Mouse (Mus musculus) spleen, postnatal 14 days (tissue): ENCODE data around the gene Tjp1.
A peak's percentile ranks its signal among the peaks of the same experiment; 100 is the strongest.

ENCODE experiments used
- DNase-seq, 2 experiments: peaks; one replicate each; pipeline ENCODE4 v3.0.0; 2021 to 2022; ENCODE audit warnings: low spot score in 2 of 2

The Tjp1 gene

DNA sequence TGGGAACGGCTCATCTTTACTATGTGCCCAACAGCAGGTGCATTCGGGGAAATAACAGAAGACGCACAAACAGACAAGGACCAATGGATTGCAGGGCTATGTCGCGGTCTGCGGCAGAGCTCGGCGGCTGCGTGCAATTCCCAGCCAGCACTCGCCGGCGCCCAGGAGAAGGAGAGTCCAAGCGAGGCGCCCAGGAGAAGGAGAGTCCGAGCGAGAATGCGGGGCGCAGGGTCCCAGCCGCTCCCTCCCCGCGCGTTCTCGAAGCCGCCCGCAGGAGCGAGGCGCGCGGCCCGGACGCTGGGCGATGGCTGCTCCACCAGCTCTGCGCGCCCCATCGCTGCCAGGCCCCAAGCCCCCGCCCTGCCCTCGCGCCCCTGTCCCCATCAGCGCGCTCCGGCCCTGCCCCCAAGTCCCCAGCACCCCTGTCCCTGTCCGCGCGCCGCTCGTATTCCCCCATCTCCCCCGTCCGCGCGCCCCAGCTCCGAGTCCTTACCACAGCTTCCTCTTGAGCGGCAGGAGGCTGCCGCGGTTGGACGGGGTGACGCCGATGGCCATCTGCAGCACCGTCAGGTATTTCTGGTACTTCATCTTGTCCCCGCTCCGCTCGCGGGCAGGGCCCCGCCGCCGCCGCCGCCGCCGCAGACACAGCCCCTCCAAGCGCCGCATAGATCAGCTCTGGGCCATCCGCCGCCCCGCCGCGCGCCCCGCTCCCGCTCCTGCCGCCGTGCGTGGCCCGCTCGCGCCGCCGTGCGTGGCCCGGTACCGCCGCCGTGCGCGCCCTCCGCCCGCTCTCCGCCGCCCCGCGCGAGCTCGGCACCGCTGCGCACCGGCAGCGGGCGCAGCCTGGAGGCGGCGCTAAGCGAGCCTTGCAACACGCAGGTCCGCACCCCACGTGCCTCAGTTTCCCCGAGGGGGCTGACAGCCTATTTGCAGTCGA lies at the start of gene Tjp1:
TSS of gene Tjp1 (minus strand) at position 711 of the 937 bp plus-strand sequence.
- DNase-seq = no peak

DNA sequence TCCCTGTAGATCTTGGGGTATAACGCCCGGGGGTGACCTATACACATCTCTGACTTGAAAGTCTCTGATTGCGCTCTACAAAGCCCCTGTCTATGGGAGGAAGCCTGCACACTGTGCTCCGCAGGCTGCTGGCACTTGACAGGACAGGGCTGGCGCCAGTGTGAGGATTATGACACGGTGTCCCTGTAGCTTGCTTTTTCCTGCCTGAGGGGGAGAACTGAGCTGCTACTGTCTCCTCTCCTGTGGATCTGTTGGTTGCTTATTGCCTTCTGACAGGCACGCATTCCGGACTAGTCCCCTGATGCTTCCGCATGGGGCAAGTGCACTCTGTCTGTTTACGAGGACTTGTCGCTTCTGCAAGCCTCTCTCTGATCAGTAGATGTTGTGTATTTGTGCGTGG lies 49.5 kb upstream of the Tjp1 start:
- DNase-seq = no peak

DNA sequence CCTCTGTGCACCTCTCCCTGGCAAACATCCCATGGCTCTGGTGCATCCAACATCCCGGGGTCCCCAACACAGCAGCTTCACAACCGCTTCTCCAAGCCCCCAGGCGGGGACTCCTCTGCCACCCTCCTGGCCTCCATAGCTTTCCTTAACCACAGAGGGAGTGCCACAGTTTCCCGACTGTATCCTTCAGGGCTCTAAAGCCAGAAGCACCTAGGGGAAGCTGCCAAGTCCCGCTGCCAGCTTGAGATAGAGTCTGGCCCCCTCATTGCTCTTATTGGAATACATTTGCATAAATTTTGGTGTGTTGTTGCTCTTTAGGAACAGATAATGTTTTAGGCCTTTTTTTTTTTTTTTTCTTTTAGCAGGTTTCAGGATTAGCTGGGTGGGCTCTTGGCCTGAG lies 45.1 kb upstream of the Tjp1 start:
- no peak for DNase-seq

DNA sequence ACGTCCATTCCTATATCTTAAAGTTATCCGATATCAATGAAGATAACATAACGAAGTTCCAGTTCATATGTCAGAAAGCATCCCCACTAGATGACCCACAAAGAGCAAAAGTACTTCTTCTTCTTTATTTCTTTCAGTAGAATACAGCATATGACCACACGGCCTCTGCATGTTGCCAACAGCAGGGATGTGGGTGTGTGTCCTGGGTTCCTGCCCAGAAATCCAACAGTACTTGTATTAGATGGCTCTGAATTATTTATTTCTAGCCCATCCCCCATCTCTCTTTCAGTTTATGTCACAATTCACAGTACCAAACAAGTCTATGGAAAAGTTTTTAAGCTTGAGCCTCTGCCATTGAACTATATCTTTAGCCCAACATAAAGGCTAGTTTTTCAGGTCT lies 43.1 kb upstream of the Tjp1 start:
- no peak for DNase-seq

DNA sequence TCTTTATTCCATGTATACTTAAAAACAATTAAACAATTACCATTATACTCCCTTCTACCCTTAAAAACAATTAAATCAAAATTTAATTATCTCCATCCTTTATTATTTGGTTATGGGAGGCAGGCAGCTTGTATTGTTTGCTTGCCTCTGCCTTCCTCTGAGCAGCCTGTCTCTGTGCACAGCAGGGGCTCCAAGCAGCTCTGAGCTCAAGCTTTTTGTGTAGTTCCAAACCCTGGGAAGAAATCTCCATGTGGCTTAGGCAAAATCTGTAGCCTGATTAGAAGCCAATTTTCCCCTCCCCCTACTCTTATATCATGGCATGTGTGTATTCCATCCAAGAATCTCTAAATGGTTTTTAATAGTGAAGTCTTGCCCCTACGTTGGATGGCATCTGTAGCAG lies 28.4 kb upstream of the Tjp1 start:
- no peak for DNase-seq

DNA sequence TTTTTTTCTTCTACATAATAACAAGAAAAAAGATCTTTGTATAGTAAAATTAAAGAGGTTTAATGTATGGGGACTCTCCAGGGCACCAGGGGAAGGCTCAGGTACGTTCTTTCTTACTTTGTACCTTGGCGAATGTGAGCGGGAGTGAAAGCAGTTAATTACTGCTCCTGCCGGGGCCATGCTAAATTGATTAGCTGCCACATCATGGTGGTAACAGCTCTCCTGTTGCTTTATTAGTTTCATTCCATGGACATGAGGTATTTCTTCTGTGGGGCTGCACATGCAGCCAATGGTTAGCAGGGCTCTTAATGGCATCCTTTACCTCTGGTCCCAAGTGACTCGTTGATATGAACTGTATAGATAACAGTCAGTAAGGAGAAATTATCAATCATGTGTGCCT lies 18.2 kb upstream of the Tjp1 start:
- DNase-seq = no peak

DNA sequence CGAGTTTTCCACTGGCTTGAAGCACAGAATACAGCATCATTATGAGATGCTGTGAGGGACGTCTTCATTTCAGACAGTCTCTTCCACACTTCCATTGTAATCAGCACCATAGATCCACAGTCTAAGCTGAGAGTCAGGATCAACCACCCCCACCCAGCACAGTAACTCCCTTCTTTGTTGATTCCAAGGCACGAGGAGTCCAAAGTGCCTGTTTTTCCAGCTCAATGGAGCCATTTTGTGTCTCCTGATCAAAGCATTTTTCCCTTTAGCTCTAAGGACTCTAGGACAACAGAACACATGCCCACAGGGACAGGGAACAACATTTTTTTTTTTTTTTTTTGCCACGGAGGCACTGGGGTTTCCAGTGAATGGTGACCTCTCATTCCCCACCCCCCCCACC lies 5.1 kb upstream of the Tjp1 start:
- DNase-seq = no peak

DNA sequence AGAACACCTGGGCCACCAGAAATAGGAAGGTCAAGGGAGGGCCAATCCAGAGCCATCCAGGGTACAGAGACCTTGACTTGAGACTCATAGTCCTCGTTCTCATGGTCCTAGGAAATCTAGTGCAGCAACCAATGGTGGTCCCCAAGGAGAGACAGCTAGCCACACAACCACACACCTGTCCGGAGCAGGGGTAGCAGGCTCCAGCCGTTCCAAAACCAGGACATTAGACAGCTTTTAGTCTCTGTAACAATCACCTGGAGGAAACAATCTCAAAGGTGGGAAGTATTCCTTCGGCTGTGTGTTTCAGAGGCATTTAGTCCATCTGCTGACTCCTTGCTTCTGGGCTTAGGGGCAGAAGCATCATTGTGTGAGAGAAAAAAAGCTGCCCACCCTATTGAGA lies 4.5 kb downstream of the Tjp1 start:
- DNase-seq = no peak

DNA sequence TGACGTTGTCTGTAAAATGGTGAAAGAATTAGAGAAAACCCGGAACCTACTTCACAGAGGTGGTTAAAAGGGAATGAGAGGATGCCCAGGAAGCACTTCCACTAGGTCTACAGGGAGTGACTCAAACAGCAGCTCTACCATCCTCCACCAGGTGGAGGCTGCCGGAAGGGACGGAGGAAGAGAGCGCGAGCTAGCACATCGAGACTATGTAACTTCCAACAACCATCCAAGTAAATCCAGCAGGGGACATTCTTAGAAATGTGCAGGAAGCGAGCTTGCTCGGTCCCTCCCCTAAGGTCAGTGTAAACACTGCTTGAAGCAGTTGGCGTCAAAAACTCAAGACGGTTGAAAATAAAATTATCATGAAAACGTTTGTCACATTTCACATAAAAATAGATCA lies 5.1 kb downstream of the Tjp1 start:
- DNase-seq = no peak

DNA sequence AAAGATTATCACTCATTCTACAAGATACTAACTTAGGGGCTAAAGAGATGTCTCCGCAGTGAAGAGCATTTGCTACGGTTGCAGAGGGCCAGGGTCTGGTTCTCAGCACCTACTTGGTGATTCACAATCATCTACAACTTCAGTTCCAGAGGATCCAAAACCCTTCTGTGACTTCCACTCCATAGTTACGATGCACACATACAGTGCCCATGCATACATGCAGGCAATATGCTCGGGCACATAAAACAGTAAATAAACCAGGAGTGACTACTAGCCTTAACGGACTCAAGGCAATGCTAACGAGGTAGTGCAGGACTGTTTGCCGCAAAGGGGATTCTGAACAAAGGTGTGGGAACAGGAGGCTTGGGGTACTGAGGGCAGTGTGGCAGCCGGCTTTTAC lies 7.0 kb downstream of the Tjp1 start:
- no peak for DNase-seq

DNA sequence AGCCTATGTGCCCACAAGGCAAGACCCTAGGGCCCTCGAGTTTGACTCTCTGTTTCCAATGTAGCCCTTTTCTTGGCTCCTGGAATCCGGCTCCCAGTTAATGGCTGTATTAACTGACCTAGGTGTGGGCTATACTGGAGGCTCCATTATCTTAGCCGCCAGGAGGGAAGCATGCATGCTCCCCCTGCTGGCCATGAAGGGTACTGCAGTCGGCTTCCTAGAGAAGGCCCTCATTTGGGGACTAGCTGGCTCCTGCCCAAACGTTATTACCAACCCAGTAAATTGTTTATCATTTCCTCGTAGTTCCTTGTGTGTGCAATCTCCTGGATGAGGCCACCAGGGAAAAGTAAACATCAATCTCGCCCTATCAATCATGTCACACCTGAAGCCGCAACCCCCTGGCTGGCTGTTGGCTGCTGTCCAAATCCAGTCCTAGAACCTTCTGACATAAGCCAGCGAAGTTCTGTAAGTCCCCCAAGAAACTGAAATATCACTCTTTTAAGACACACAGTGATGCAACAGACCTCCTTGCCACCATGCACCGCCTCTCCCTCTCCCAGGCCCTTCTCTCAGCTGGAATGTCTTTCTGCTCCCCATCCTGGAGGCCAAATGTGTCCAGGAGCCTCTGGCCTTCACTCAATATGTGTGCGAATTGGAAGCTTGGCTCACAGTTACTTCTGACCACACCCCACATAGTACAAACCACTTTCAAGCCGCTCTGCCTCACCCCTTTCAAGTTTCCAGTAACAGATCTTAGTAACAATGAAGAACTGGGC lies 7.6 kb downstream of the Tjp1 start:
- peak in 1 of 2 experiments; percentile 38 for DNase-seq

DNA sequence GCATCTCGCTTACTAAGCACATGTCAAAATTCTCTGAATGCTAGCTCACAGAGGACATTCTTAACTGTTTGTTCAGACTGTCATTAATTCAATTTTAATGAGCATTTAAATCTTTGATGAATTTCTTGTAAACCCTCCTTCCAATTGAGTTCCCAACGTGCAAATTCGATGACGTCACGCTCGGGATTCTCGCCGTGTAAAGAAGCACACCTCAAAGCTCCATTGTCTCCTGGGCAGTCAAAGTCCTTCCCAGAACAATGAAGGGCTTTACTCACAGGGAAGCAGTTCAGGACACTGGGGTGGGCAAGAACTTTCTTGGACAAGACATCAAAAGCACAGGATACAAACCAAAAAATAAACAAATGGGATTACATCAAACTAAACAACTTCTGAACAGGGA lies 10.7 kb downstream of the Tjp1 start:
- DNase-seq = no peak

DNA sequence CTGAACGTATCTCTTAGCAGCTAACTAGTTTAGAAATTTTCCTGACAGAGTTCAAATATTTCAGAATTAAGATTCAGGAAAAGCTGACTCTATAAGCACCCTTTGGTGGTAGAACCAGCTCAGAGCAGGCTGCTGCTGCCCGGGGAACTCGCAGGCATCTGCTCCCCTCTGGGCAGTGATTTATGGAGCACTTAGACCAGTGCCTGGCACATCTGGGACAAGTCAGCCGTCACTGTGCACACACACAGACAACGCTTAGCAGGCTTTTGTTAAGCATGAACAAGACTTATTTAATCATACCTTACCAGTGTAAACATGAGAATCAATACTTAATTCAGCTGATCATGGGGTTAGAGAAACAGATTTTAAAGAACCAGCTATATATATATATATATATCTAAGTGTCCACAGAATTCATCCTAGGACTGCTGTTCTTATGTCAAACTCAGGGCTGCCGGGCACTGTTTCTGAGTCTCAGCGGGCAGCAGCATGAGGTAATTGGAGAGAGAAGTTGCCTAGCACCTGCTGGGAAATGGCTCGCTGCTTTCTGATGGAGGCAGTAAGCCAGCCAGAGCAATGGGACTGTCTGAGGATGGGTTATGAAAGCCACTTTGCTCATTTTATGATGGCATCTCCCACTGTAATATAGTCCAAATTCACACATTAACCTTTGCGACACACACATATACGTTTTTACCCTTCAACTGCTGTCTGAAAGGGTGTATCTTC lies 14.0 kb downstream of the Tjp1 start:
- DNase-seq = no peak

DNA sequence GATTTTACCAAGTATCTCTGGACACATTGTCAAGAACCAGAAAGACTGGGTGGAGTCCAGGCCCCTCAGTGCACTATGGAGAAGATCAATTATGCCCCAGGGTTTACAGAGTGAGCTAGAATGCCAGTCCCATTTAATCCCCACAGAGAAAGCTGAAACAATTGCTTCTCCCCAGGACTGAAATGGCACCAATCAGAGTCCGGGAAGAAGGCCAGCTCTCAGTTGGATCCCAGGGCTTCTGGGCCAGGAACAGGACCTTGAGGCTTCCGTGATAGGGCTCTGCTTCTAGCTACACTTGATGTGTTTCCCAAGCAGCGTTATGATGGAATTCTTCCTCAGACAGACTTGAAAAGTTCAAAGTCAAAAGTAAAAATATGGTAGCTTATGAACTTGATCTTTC lies 18.2 kb downstream of the Tjp1 start:
- no peak for DNase-seq

DNA sequence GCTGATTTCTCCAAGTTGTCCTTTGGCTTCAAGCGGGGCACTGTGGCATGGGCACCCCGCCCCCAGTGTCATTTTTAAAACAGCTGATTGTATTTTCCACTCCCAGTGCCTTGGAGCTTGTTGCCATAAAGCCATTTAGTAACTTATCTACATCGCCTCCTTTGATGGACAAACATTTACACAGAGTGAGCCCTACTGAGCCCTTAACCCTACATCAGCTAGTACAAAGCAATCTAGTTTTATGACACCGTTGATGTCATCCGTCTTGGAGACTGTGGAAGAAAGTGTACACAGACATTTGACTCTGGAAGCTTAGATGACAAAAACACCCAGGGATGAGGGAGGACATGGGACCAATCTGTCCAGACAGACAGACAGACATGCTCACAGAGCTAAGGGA lies 20.2 kb downstream of the Tjp1 start:
- DNase-seq = no peak

DNA sequence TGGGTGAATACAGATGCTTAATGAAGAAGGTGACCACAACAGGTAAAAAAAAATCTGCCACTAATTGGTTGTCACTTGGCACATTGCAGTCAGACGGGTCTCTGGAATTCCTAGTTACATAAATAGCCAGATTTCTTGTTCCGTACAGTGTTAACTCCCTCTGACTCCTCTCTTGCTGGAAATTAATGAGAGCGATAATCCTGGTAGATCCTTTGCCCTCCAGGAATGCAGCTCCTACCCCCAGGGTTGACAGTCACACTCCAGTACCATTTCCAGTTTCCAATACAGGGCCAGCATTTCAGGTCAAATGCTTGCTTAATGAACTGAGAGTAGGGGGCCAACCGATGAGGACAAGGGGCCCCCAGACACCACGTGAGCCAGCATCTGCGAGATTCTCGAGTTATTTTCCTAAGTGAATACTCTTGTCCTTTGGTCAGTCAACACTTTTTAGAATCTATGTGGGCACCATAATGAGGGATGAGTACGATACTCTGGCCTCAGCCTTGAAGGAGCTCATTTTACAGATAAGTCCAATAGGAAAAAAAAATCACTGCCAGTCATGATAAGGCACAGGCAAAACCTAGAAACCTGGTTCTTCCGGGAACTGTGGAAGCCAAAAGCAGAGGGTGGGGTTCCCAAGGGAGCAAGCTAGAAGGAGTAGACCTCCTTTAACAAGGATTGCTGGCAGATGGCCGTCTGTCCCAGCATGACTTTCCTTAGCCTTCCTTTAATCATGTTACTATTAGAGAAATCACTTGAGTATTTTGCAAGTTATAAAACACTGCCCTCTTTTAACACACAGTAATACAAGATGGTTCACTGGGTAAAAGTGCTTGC lies 24.9 kb downstream of the Tjp1 start:
- no peak for DNase-seq

DNA sequence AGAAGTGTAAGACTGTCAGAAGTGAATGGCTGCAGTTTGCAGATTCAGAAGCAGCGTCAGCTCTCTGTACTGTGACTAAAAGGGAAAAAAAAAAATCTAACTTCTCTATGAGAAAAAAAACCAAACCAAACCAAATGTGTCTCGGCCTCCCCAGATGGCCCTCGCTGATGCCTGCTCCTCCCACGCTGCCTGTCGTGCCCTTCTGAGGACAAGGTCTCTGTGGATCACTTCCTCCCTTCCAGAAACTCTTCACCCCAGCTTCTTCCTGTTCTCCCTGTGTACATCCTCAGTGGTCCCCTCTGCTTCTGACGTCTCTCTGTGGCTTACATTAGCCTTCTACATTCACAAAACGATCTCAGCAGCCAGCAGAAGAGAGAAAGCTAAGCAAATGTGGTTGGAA lies 26.8 kb downstream of the Tjp1 start:
- DNase-seq = no peak

DNA sequence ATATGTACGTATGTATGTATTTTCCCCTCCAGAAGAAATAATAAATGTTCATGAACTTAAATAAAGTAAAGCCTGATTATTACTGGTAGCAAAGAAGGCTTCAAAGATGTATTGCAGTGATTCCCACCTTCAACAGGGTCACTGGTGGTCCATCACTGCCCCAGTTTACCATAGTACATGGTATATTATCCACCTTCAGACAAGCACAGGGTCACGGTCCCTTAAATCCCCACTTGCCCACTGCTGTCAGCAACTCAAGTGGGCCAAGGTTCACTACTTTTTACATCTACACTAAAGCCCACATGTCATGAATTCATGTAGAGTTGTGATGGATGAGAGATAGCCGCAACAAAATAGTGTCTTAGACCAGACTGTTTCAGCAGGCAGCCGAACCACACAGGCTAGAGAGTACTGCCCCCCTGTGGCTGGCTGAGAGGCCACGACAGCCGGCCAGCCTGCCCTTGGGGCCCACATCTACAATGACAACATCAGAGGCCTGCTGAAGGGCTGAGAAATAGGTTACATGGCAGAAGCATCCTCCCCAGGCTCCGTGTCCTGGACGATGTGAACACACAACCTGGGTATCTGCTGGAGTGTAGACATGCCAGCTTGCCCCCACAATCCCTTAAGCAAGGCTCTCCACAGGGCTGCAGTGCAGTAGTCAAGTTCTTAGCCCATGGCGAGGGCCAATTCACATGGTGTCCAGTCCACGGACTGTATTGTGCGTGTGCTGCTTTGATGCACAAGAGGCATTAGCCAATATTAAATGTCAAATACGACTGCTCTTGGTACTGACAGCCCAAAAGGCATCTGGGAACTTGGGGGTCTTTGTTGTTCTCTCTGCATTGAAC lies 29.6 kb downstream of the Tjp1 start:
- peak in 1 of 2 experiments; percentile 2 for DNase-seq

DNA sequence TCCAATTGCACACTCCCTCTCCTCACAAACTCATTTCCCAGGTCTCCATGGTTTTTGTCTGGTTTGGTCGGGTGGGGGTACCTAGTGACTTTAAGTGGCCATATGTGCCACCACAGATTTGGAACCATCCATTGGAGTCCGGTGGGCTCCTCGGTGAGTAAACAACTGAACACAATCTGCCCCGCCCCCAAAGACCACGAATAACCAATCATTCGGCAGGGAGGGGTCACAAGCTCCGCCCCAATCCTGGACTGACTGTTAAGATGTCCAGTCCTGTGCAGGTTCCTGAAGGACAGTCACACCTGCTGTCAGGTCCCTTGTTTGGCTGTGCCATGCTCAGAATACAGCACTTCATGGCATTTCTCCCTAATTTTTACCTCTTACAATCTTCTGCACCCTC lies 37.1 kb downstream of the Tjp1 start:
- DNase-seq = no peak

DNA sequence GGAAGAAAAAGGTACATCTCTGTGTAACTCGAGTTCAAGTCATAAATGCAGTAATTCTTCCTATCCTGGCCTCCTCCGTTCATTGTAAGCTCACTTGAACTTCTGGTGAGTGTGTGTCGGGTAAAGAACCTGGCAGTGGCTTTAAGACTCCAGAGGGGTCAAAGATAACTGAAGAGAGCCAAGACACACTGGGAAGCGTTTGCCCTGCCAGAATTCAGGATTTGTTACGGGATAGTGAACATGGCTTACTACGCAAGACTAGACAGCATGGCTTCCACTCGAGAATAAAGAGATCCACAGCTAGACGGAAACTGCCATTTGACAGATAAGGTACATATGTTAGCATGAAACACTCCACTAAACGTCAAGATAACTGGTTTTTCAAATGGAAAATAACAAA lies 37.8 kb downstream of the Tjp1 start:
- DNase-seq = no peak

DNA sequence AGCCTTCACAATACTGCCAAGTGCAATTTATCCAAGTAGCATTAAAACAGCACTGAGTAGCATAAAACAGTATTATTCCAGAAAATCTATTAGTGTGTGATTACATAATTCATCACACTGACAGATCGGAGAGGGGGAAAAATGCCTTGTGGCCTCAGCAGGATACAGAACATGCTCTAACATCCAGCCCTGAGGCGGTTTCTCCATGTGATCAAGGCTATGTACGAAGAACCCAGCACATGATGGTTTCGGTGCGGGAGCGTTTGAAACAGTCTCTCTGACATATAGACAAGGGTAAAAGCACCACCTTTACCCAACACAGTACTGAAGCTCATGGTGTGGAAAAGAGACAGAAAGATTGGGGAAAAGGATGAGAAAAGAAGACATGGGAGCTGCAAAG lies 38.4 kb downstream of the Tjp1 start:
- no peak for DNase-seq
